Mouse (Mus musculus) lung, embryonic 15.5 days (tissue): Measurements from ENCODE around the gene Zdhhc12. TPM values are rescaled to one million over a fixed set of nuclear protein-coding genes. Genes with fewer than 3 reads are reported as not detected.

Experiments
- ATAC-seq: fragments of 200-750 bp; cut with Nextera tagmentation; 2 replicates; pipeline ENCODE4 v1.8.0; 2017; ENCODE audit warnings: moderate number of reproducible peaks, borderline replicate concordance; ENCODE audit not compliant: low FRiP score, low TSS enrichment; ENCODE audit errors: extremely low read depth
- H3K27ac ChIP-seq: fragments of 300-500 bp; sonication (generic); 2 replicates; pipeline ENCODE4 v1.5.1; 2015; ENCODE audit warnings: moderate library complexity, mild to moderate bottlenecking, inconsistent platforms
- H3K27me3 ChIP-seq: fragments of 300-500 bp; sonication (generic); 2 replicates; pipeline ENCODE4 v1.6.1; 2015; ENCODE audit warnings: inconsistent platforms
- H3K36me3 ChIP-seq: fragments of 300-500 bp; sonication (generic); 2 replicates; pipeline ENCODE4 v1.6.1; 2015; ENCODE audit warnings: inconsistent platforms
- H3K4me1 ChIP-seq: fragments of 300-500 bp; sonication (generic); 2 replicates; pipeline ENCODE4 v1.6.1; 2015; ENCODE audit warnings: inconsistent platforms
- H3K4me2 ChIP-seq: fragments of 300-500 bp; sonication (generic); 2 replicates; pipeline ENCODE4 v1.6.1; 2015; ENCODE audit warnings: inconsistent platforms, mild to moderate bottlenecking, moderate library complexity
- H3K4me3 ChIP-seq: fragments of 300-500 bp; sonication (generic); 2 replicates; pipeline ENCODE4 v1.5.1; 2015; ENCODE audit warnings: mild to moderate bottlenecking, inconsistent platforms
- H3K9ac ChIP-seq: fragments of 300-500 bp; sonication (generic); 2 replicates; pipeline ENCODE4 v1.6.1; 2015; ENCODE audit warnings: inconsistent platforms
- H3K9me3 ChIP-seq: fragments of 300-500 bp; sonication (generic); 2 replicates; pipeline ENCODE4 v1.6.1; 2016; ENCODE audit warnings: inconsistent platforms
- WGBS: fragments of 180-500 bp; shearing (Covaris S2); methylation state at CpG from one replicate; pipeline ENCODE4 v1.1.7; 2015; 5-methylcytosine and 5-hydroxymethylcytosine counted together
- polyA plus RNA-seq: library from polyadenylated mRNA; unstranded; fragments of >200 nt; fragmentation: Nextera tagmentation; extraction: Ambion mirVana; gene quantifications from 2 replicates; pipeline ENCODE4 v1.2.1, GENCODE M21; 2015

Gene Zdhhc12
- polyA plus RNA-seq, 1 experiment from 2014 or later = 31.4 TPM

DNA sequence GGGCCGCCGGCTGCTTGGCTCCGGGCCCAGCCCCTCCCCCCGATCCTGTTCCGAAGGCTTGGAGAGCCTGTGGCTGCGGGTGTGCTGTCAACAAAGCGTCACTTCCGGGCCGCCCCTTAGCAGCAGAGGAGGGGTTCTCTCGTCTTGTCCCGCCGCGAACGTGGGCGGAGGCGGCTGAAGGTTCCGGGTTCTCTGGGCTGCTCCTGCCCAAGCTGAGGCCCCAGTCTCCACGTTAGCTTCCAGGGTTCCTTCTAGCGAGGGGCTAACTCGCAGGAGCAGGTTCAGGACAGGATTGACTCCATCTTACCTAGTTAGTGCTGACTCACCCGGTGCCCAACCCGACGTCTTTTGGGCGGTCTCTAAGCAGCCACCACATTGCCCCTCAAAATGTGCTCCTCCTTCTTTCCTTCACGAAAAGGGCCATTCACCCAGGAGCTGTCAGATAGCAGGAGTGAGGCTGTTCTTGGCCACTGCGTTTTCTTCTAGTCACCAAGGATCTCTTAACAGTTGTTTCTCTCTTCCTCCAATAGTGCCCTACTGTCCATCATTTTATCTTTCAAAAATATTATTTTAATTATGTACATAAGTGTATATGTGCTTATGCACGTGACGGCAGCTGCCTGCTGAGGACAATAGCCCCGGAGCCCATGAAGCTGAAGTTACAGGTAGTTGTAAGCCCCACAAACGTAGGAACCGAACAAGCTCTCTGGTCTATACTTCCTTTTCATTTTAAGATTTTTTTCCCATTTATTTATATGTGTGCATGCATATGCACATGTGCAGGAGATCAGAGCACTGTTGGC lies 31.2 kb upstream of the Zdhhc12 start, which contains the start of gene Zer1:
Gene Zer1, minus strand, starts transcription at position 114 of the 803 bp plus-strand sequence.
- peak; percentile 98 for ATAC-seq
- Histone ChIP-seq H3K4me2 (peak within 1 kb of the TSS; percentile 80), H3K9me3 (no peaks in the 10 kb centered on the region), H3K4me3 (peak within 1 kb of the TSS; percentile 61), H3K4me1 (peaks cover 15% of the 10 kb centered on the region), H3K9ac (peak within 1 kb of the TSS; percentile 90), H3K27me3 (no peaks in the 10 kb centered on the region), H3K36me3 (no peaks in the 10 kb centered on the region), H3K27ac (peak within 1 kb of the TSS; percentile 86)
- 9% methylated on average over 31 of the region's 31 CpGs for WGBS

- H3K9me3 ChIP-seq = no peaks in the 10 kb centered on the region
- peak overlapping the region; percentile 80 for H3K4me2 ChIP-seq
- peak overlapping the region; percentile 61 for H3K4me3 ChIP-seq
- H3K4me1 ChIP-seq = peaks cover 15% of the 10 kb centered on the region
- peak overlapping the region; percentile 86 for H3K27ac ChIP-seq
- H3K36me3 ChIP-seq = no peaks in the 10 kb centered on the region
- peak overlapping the region; percentile 90 for H3K9ac ChIP-seq
- no peaks in the 10 kb centered on the region for H3K27me3 ChIP-seq
- 1% methylated on average over 44 of the region's 44 CpGs for WGBS
- ATAC-seq = peak; percentile 71
Observed at GRCm38 (mm10) chr2:30123729-30124471, 30.5 kb upstream of the Zdhhc12 start.

GRCm38 (mm10) chr2:30122766-30123165 lies 29.3 kb upstream of the Zdhhc12 start:
- H3K9me3 ChIP-seq = no peaks in the 10 kb centered on the region
- ATAC-seq = no peak
- 82% methylated on average over 5 of the region's 5 CpGs for WGBS

GRCm38 (mm10) chr2:30120269-30120668 lies 26.8 kb upstream of the Zdhhc12 start:
- H3K4me3 ChIP-seq = no peak overlapping the region
- 81% methylated on average over 4 of the region's 4 CpGs for WGBS

More at GRCm38 (mm10) chr2:30122766-30123165, 29.3 kb upstream of the Zdhhc12 start:
- no peaks in the 10 kb centered on the region for H3K36me3 ChIP-seq
- no peak overlapping the region for H3K27ac ChIP-seq
- peaks cover 15% of the 10 kb centered on the region for H3K4me1 ChIP-seq
- no peak overlapping the region for H3K9ac ChIP-seq
- no peak overlapping the region for H3K4me3 ChIP-seq
- H3K4me2 ChIP-seq = peak overlapping the region; percentile 80
- no peaks in the 10 kb centered on the region for H3K27me3 ChIP-seq

DNA sequence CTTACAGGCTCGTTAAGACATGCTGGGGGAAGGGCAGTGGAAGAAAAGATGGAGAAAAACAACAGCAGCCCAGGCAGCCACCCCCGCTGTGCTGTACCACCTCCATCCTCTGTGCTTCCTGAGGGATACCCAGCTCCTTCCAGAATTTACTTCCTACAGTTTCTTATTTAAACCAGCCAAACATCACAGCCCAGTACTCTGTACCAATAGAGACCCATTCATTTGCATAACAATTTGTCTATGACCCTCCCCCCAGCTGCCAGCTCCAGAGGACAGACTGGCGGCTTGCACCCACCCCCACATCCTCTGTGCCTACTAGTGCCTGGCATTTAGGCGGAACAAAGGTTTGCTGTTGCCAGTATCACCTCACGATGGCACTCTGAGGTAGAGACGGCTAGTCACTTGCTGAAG lies 26.2 kb upstream of the Zdhhc12 start:
- no peak for ATAC-seq
- Histone ChIP-seq H3K9me3 (no peaks in the 10 kb centered on the region), H3K4me2 (no peak overlapping the region), H3K4me3 (no peak overlapping the region), H3K27me3 (no peaks in the 10 kb centered on the region), H3K36me3 (no peaks in the 10 kb centered on the region), H3K9ac (no peak overlapping the region), H3K27ac (no peak overlapping the region), H3K4me1 (peaks cover 9% of the 10 kb centered on the region)
- WGBS = 48% methylated on average over 6 of the region's 6 CpGs

More at GRCm38 (mm10) chr2:30120269-30120668, 26.8 kb upstream of the Zdhhc12 start:
- H3K36me3 ChIP-seq = no peaks in the 10 kb centered on the region
- no peak overlapping the region for H3K27ac ChIP-seq
- ATAC-seq = no peak
- H3K4me1 ChIP-seq = peaks cover 15% of the 10 kb centered on the region
- no peak overlapping the region for H3K9ac ChIP-seq
- H3K9me3 ChIP-seq = no peaks in the 10 kb centered on the region
- no peak overlapping the region for H3K4me2 ChIP-seq
- no peaks in the 10 kb centered on the region for H3K27me3 ChIP-seq

DNA sequence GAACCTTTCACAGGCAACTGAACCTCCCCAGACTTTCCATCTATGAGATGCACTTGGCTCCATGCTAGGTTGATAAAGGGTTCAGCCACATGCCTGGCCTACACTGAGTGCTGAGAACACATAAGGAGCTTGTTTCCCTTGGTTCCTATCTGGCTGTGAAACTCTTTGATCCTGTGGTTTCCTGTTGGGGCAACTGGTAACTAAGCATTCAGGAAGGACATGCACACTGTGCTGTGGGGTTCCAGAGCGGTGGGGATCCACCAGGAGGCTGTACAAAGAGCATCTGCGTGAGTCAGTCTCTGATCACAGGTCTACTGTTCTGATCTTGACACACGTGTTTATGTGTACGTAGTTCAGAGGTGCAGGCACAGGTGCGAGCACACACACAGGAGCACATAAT lies 19.1 kb upstream of the Zdhhc12 start:
- Histone ChIP-seq H3K27ac (no peak overlapping the region), H3K4me2 (no peak overlapping the region), H3K4me1 (no peaks in the 10 kb centered on the region), H3K4me3 (no peak overlapping the region), H3K36me3 (peaks cover 32% of the 10 kb centered on the region), H3K27me3 (no peaks in the 10 kb centered on the region), H3K9me3 (no peaks in the 10 kb centered on the region), H3K9ac (no peak overlapping the region)
- WGBS = 87% methylated on average over 5 of the region's 5 CpGs
- ATAC-seq = 0 out of 2 replicates have a peak, but pooled peaks have one; percentile 23

DNA sequence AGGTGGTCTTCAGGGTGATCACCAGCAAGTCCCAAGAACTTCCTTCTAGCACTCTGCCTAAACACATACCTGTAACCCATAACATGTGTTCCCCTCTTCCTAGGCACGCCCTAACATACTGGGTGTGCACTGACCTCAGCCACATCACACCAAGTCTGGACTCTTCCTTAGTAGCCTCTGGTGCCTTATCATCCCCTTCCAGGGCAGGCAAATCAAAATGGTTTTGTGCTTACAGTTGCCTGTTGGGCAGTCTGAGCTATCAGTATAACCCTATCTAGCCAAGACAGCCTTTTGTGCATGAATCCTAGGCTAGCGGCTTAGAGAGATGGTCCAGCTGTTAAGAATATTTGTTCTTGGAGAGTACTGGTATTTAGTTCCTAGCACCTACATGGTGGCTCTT lies 18.1 kb upstream of the Zdhhc12 start:
- 86% methylated on average over 2 of the region's 2 CpGs for WGBS
- Histone ChIP-seq H3K4me2 (no peak overlapping the region), H3K9ac (no peak overlapping the region), H3K27me3 (no peaks in the 10 kb centered on the region), H3K9me3 (no peaks in the 10 kb centered on the region), H3K36me3 (peaks cover 36% of the 10 kb centered on the region), H3K4me3 (no peak overlapping the region), H3K4me1 (no peaks in the 10 kb centered on the region), H3K27ac (no peak overlapping the region)
- no peak for ATAC-seq

GRCm38 (mm10) chr2:30108260-30108659 lies 14.8 kb upstream of the Zdhhc12 start:
- no peak overlapping the region for H3K27ac ChIP-seq
- ATAC-seq = no peak
- H3K9ac ChIP-seq = no peak overlapping the region
- H3K9me3 ChIP-seq = no peaks in the 10 kb centered on the region
- H3K4me1 ChIP-seq = no peaks in the 10 kb centered on the region
- no peak overlapping the region for H3K4me2 ChIP-seq
- 76% methylated on average over 4 of the region's 4 CpGs for WGBS
- H3K4me3 ChIP-seq = no peak overlapping the region
- peaks cover 40% of the 10 kb centered on the region for H3K36me3 ChIP-seq
- no peaks in the 10 kb centered on the region for H3K27me3 ChIP-seq

GRCm38 (mm10) chr2:30107646-30108045 lies 14.2 kb upstream of the Zdhhc12 start:
- no peaks in the 10 kb centered on the region for H3K27me3 ChIP-seq
- no peak overlapping the region for H3K4me3 ChIP-seq
- H3K27ac ChIP-seq = no peak overlapping the region
- WGBS = 93% methylated on average over 5 of the region's 5 CpGs
- H3K4me2 ChIP-seq = no peak overlapping the region
- H3K9ac ChIP-seq = no peak overlapping the region
- H3K9me3 ChIP-seq = no peaks in the 10 kb centered on the region
- no peaks in the 10 kb centered on the region for H3K4me1 ChIP-seq
- peaks cover 43% of the 10 kb centered on the region for H3K36me3 ChIP-seq
- no peak for ATAC-seq

GRCm38 (mm10) chr2:30106364-30106763 lies 12.9 kb upstream of the Zdhhc12 start:
- ATAC-seq = no peak
- Histone ChIP-seq H3K27ac (no peak overlapping the region), H3K9ac (no peak overlapping the region), H3K4me1 (no peaks in the 10 kb centered on the region), H3K4me2 (no peak overlapping the region), H3K9me3 (no peaks in the 10 kb centered on the region), H3K4me3 (no peak overlapping the region), H3K27me3 (no peaks in the 10 kb centered on the region), H3K36me3 (peaks cover 46% of the 10 kb centered on the region)

GRCm38 (mm10) chr2:30100214-30100613 lies 6.8 kb upstream of the Zdhhc12 start:
- no peak overlapping the region for H3K4me3 ChIP-seq
- H3K4me1 ChIP-seq = no peaks in the 10 kb centered on the region
- H3K27ac ChIP-seq = no peak overlapping the region
- peaks cover 28% of the 10 kb centered on the region for H3K36me3 ChIP-seq
- no peak overlapping the region for H3K4me2 ChIP-seq
- H3K27me3 ChIP-seq = no peaks in the 10 kb centered on the region
- WGBS = 52% methylated on average over 4 of the region's 4 CpGs
- H3K9ac ChIP-seq = no peak overlapping the region
- no peak for ATAC-seq
- no peaks in the 10 kb centered on the region for H3K9me3 ChIP-seq
